Comparison of ENCODE assay signal across 14 mouse cellular contexts in the genomic region with DNA sequence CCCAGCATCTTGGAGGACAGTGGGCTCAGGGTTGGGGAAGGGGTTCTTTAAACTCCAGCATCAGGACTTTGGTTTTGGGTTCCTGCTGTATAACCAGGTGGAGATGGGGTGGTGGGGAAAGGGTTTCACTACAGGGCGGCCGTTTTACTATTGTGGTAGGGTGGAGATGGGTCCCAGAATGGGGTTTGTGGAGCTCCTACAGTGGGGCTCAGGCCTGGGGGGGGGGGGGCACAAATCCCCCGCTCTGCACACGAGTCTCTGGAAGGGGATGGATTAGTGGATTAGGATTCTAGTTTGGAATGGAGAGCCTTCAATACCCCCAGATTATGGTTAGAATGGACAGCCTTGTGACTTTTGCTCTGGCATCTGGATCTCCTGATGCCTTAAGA. TPM values are rescaled to one million over a fixed set of nuclear protein-coding genes. Genes with fewer than 3 reads are reported as not detected.
DNase-seq lines count a peak whose midpoint lies in the region; ATAC-seq lines count a peak whose summit lies in the region.
"Had no signal": no experiment of that assay in that cellular context is flagged by ENCODE, and none has a peak within 500 bp of the region (broad histone marks: within the 10 kb centered on the region; RNA-seq: fewer than 3 reads in every experiment).

No protein-coding gene starts in this region.

- peaks cover 37% of the 10 kb centered on the region for H3K27me3 ChIP-seq in heart, embryonic 16.5 days (ENCODE audit: control insufficient read depth, insufficient read depth, low read length)
- H3K27me3 ChIP-seq in heart, embryonic 10.5 days (ENCODE audit: insufficient read depth, poor library complexity, severe bottlenecking), result peaks cover 74% of the 10 kb centered on the region
- peaks cover 15% of the 10 kb centered on the region for H3K27me3 ChIP-seq in embryonic facial prominence, embryonic 11.5 days (ENCODE audit: control insufficient read depth, insufficient read depth, low read length)
- H3K27me3 ChIP-seq in hindbrain, embryonic 12.5 days, result peaks cover 34% of the 10 kb centered on the region
- no peaks in the 10 kb centered on the region for H3K27me3 ChIP-seq in midbrain, embryonic 15.5 days (replicated peaks)

- no peak overlapping the region for H3K27ac ChIP-seq in heart, embryonic 16.5 days (ENCODE audit: low read length)
- no peak overlapping the region for H3K27ac ChIP-seq in heart, embryonic 10.5 days
- no peak overlapping the region for H3K27ac ChIP-seq in embryonic facial prominence, embryonic 11.5 days (replicated peaks; ENCODE audit: low read depth, low read length)
- H3K27ac ChIP-seq in hindbrain, embryonic 12.5 days, result 0 out of 2 replicates have a peak overlapping the region, but pooled peaks have one; percentile 60
- peak overlapping the region; percentile 84 for H3K27ac ChIP-seq in midbrain, embryonic 15.5 days

- DNase-seq in heart, embryonic 10.5 days (ENCODE audit: low spot score), result no peak
- DNase-seq in embryonic facial prominence, embryonic 11.5 days (ENCODE audit: low spot score), result no peak
- DNase-seq in thymus, postnatal 10 days (ENCODE audit: low spot score in 2 of 2), result no peak
- DNase-seq in left cerebral cortex, postnatal 14 days (ENCODE audit: low spot score in 2 of 2), result no peak
- no peak for DNase-seq in kidney, postnatal 14 days

- no peaks in the 10 kb centered on the region for H3K36me3 ChIP-seq in heart, embryonic 16.5 days (ENCODE audit: control insufficient read depth, insufficient read depth)
- H3K36me3 ChIP-seq in heart, embryonic 10.5 days, result peaks cover 7% of the 10 kb centered on the region; the same call in 1 of the 2 replicates
- H3K36me3 ChIP-seq in embryonic facial prominence, embryonic 11.5 days (replicated peaks; ENCODE audit: control insufficient read depth, insufficient read depth, low read depth, low read length), result no peaks in the 10 kb centered on the region
- no peaks in the 10 kb centered on the region for H3K36me3 ChIP-seq in hindbrain, embryonic 12.5 days
- no peaks in the 10 kb centered on the region for H3K36me3 ChIP-seq in midbrain, embryonic 15.5 days (replicated peaks)

- no peak for ATAC-seq in heart, embryonic 16.5 days (replicated peaks; ENCODE audit: extremely low read depth, insufficient read depth, low FRiP score)
- ATAC-seq in embryonic facial prominence, embryonic 11.5 days (replicated peaks; ENCODE audit: insufficient number of reproducible peaks, low FRiP score, low TSS enrichment, low read depth), result no peak
- peak; percentile 8; the same call in 1 of the 2 replicates for ATAC-seq in hindbrain, embryonic 12.5 days (ENCODE audit: low FRiP score)
- ATAC-seq in midbrain, embryonic 15.5 days (replicated peaks), result peak; percentile 49

- 23% methylated on average over 4 of the region's 4 CpGs for WGBS in heart, embryonic 16.5 days
- WGBS in heart, embryonic 10.5 days, result 21% methylated on average over 4 of the region's 4 CpGs
- WGBS in embryonic facial prominence, embryonic 11.5 days, result 10% methylated on average over 4 of the region's 4 CpGs
- WGBS in hindbrain, embryonic 12.5 days, result 25% methylated on average over 4 of the region's 4 CpGs
- WGBS in midbrain, embryonic 15.5 days, result 13% methylated on average over 4 of the region's 4 CpGs

- no peaks in the 10 kb centered on the region for H3K9me3 ChIP-seq in heart, embryonic 16.5 days (replicated peaks; ENCODE audit: control insufficient read depth, low read length)
- no peaks in the 10 kb centered on the region for H3K9me3 ChIP-seq in heart, embryonic 10.5 days
- H3K9me3 ChIP-seq in embryonic facial prominence, embryonic 11.5 days (replicated peaks; ENCODE audit: control insufficient read depth, low read length), result no peaks in the 10 kb centered on the region
- H3K9me3 ChIP-seq in hindbrain, embryonic 12.5 days (replicated peaks), result no peaks in the 10 kb centered on the region
- no peaks in the 10 kb centered on the region for H3K9me3 ChIP-seq in midbrain, embryonic 15.5 days

- intact Hi-C loops in left cerebral cortex, postnatal 14 days (cut with DNase I), result loop anchor here (5.0 kb wide), 1 partner anchor 673 kb away; no protein-coding TSS in a partner anchor

- H3K9ac ChIP-seq in heart, embryonic 16.5 days (ENCODE audit: low read length), result peak overlapping the region; percentile 58; the same call in 1 of the 2 replicates
- H3K9ac ChIP-seq in embryonic facial prominence, embryonic 11.5 days (replicated peaks; ENCODE audit: low read length), result no peak overlapping the region
- peak overlapping the region; percentile 71 for H3K9ac ChIP-seq in hindbrain, embryonic 12.5 days
- H3K9ac ChIP-seq in midbrain, embryonic 15.5 days, result peak overlapping the region; percentile 63

- peak overlapping the region; percentile 48 for H3K4me2 ChIP-seq in heart, embryonic 16.5 days (ENCODE audit: low read depth, low read length)
- H3K4me2 ChIP-seq in embryonic facial prominence, embryonic 11.5 days (ENCODE audit: low read depth, low read length), result peak overlapping the region; percentile 50
- H3K4me2 ChIP-seq in hindbrain, embryonic 12.5 days (replicated peaks), result peak overlapping the region; percentile 63
- H3K4me2 ChIP-seq in midbrain, embryonic 15.5 days, result peak overlapping the region; percentile 93

- no peak overlapping the region; the same call in 1 of the 2 replicates for H3K4me3 ChIP-seq in heart, embryonic 16.5 days (ENCODE audit: low read length)
- H3K4me3 ChIP-seq in heart, embryonic 10.5 days, result no peak overlapping the region
- peak overlapping the region; percentile 24; the same call in 1 of the 2 replicates for H3K4me3 ChIP-seq in embryonic facial prominence, embryonic 11.5 days (ENCODE audit: low read depth, low read length)
- peak overlapping the region; percentile 39 for H3K4me3 ChIP-seq in hindbrain, embryonic 12.5 days
- peak overlapping the region; percentile 47 for H3K4me3 ChIP-seq in midbrain, embryonic 15.5 days

- H3K4me1 ChIP-seq in heart, embryonic 16.5 days (ENCODE audit: control insufficient read depth, insufficient read depth, low read length), result peaks cover 9% of the 10 kb centered on the region
- H3K4me1 ChIP-seq in heart, embryonic 10.5 days, result peaks cover 17% of the 10 kb centered on the region
- peaks cover 2% of the 10 kb centered on the region for H3K4me1 ChIP-seq in embryonic facial prominence, embryonic 11.5 days (ENCODE audit: control insufficient read depth, insufficient read depth, low read length)
- H3K4me1 ChIP-seq in hindbrain, embryonic 12.5 days, result peaks cover 22% of the 10 kb centered on the region
- H3K4me1 ChIP-seq in midbrain, embryonic 15.5 days, result peaks cover 15% of the 10 kb centered on the region

RNA-seq across cellular contexts. Expression of a gene that starts 0.9 kb away (rescaled TPM):
- polyA plus RNA-seq in heart, embryonic 16.5 days (2015; fragmentation: Nextera tagmentation; extraction: Ambion mirVana), result 0.09 and 0.12 TPM in 2 replicates
- polyA plus RNA-seq in heart, embryonic 10.5 days (2016; fragmentation: Nextera tagmentation; extraction: Ambion mirVana), result 0.10 TPM in 1 of 2 replicates, not detected in the other
- polyA plus RNA-seq in embryonic facial prominence, embryonic 11.5 days (2014; fragmentation: Nextera tagmentation; extraction: Ambion mirVana), result 0.34 and 0.84 TPM in 2 replicates
- polyA plus RNA-seq in hindbrain, embryonic 12.5 days (2016; fragmentation: Nextera tagmentation; extraction: Ambion mirVana), result 3.3 and 4.6 TPM in 2 replicates
- 23.7 and 25.5 TPM in 2 replicates for polyA plus RNA-seq in midbrain, embryonic 15.5 days (2015; fragmentation: Nextera tagmentation; extraction: Ambion mirVana)
- total RNA-seq in left cerebral cortex, postnatal 14 days (2021), result 100 to 1,000 TPM; 213 to 214 TPM
- total RNA-seq: CH12.LX; granulocyte monocyte progenitor cell, adult 5-6 weeks; monocyte, adult 5-6 weeks had no signal
- polyA plus RNA-seq: liver, embryonic 11.5 days had no signal

RNA-seq across cellular contexts. Expression of a gene that starts 10.7 kb away (rescaled TPM):
- not detected in 2 replicates for polyA plus RNA-seq in heart, embryonic 16.5 days (2015; fragmentation: Nextera tagmentation; extraction: Ambion mirVana)
- not detected in 2 replicates for polyA plus RNA-seq in heart, embryonic 10.5 days (2016; fragmentation: Nextera tagmentation; extraction: Ambion mirVana)
- polyA plus RNA-seq in embryonic facial prominence, embryonic 11.5 days (2014; fragmentation: Nextera tagmentation; extraction: Ambion mirVana), result not detected in 2 replicates
- not detected in 2 replicates for polyA plus RNA-seq in hindbrain, embryonic 12.5 days (2016; fragmentation: Nextera tagmentation; extraction: Ambion mirVana)
- not detected in 2 replicates for polyA plus RNA-seq in midbrain, embryonic 15.5 days (2015; fragmentation: Nextera tagmentation; extraction: Ambion mirVana)
- total RNA-seq in left cerebral cortex, postnatal 14 days (2021), result not detected
- total RNA-seq: adrenal gland, adult 2 months; CH12.LX; granulocyte monocyte progenitor cell, adult 5-6 weeks; monocyte, adult 5-6 weeks had no signal
- polyA plus RNA-seq: adrenal gland, adult 2 months; liver, embryonic 11.5 days; spleen, adult 2 months had no signal

RNA-seq across cellular contexts. Expression of a gene that starts 16.5 kb away (rescaled TPM):
- polyA plus RNA-seq in heart, embryonic 16.5 days (2015; fragmentation: Nextera tagmentation; extraction: Ambion mirVana), result 34.1 and 36.8 TPM in 2 replicates
- polyA plus RNA-seq in heart, embryonic 10.5 days (2016; fragmentation: Nextera tagmentation; extraction: Ambion mirVana), result 29.3 and 35.7 TPM in 2 replicates
- 22.5 and 23.1 TPM in 2 replicates for polyA plus RNA-seq in embryonic facial prominence, embryonic 11.5 days (2014; fragmentation: Nextera tagmentation; extraction: Ambion mirVana)
- 24.5 and 25.7 TPM in 2 replicates for polyA plus RNA-seq in hindbrain, embryonic 12.5 days (2016; fragmentation: Nextera tagmentation; extraction: Ambion mirVana)
- 32.4 and 34.8 TPM in 2 replicates for polyA plus RNA-seq in midbrain, embryonic 15.5 days (2015; fragmentation: Nextera tagmentation; extraction: Ambion mirVana)
- 10 to 100 TPM; 19.5 to 21.8 TPM for total RNA-seq in left cerebral cortex, postnatal 14 days (2021)

RNA-seq across cellular contexts. Expression of a gene that starts 19.2 kb away (rescaled TPM):
- not detected in 2 replicates for polyA plus RNA-seq in heart, embryonic 16.5 days (2015; fragmentation: Nextera tagmentation; extraction: Ambion mirVana)
- polyA plus RNA-seq in heart, embryonic 10.5 days (2016; fragmentation: Nextera tagmentation; extraction: Ambion mirVana), result not detected in 2 replicates
- not detected in 2 replicates for polyA plus RNA-seq in embryonic facial prominence, embryonic 11.5 days (2014; fragmentation: Nextera tagmentation; extraction: Ambion mirVana)
- not detected in 2 replicates for polyA plus RNA-seq in hindbrain, embryonic 12.5 days (2016; fragmentation: Nextera tagmentation; extraction: Ambion mirVana)
- polyA plus RNA-seq in midbrain, embryonic 15.5 days (2015; fragmentation: Nextera tagmentation; extraction: Ambion mirVana), result not detected in 2 replicates
- total RNA-seq in left cerebral cortex, postnatal 14 days (2021), result under 1 TPM in 1 of 2 experiments, not detected in 1; 0.11 TPM
- total RNA-seq: adrenal gland, adult 2 months; CH12.LX; granulocyte monocyte progenitor cell, adult 5-6 weeks; monocyte, adult 5-6 weeks had no signal
- polyA plus RNA-seq: adrenal gland, adult 2 months; liver, embryonic 11.5 days had no signal

RNA-seq across cellular contexts. Expression of a gene that starts 37.5 kb away (rescaled TPM):
- polyA plus RNA-seq in heart, embryonic 16.5 days (2015; fragmentation: Nextera tagmentation; extraction: Ambion mirVana), result 244 and 266 TPM in 2 replicates
- 171 and 175 TPM in 2 replicates for polyA plus RNA-seq in heart, embryonic 10.5 days (2016; fragmentation: Nextera tagmentation; extraction: Ambion mirVana)
- 211 and 221 TPM in 2 replicates for polyA plus RNA-seq in embryonic facial prominence, embryonic 11.5 days (2014; fragmentation: Nextera tagmentation; extraction: Ambion mirVana)
- 134 and 148 TPM in 2 replicates for polyA plus RNA-seq in hindbrain, embryonic 12.5 days (2016; fragmentation: Nextera tagmentation; extraction: Ambion mirVana)
- 107 and 108 TPM in 2 replicates for polyA plus RNA-seq in midbrain, embryonic 15.5 days (2015; fragmentation: Nextera tagmentation; extraction: Ambion mirVana)
- 10 to 100 TPM; 49.1 to 55.7 TPM for total RNA-seq in left cerebral cortex, postnatal 14 days (2021)

Comparison
In these comparisons a context has a peak if more than half of its experiments do, and no peak if none do; other contexts are left out.
1. ATAC-seq: peak in hindbrain, embryonic 12.5 days (single experiment) and midbrain, embryonic 15.5 days (single experiment); none in heart, embryonic 16.5 days (single experiment) and embryonic facial prominence, embryonic 11.5 days (single experiment).
2. H3K27ac ChIP-seq: peak in hindbrain, embryonic 12.5 days (single experiment) and midbrain, embryonic 15.5 days (single experiment); none in heart, embryonic 16.5 days (single experiment), heart, embryonic 10.5 days (single experiment) and embryonic facial prominence, embryonic 11.5 days (single experiment).
3. H3K4me3 ChIP-seq: peak in embryonic facial prominence, embryonic 11.5 days (single experiment), hindbrain, embryonic 12.5 days (single experiment) and midbrain, embryonic 15.5 days (single experiment); none in heart, embryonic 16.5 days (single experiment) and heart, embryonic 10.5 days (single experiment).
4. Peak in every context shown above with its lines, with median percentiles within 50 percentile points of each other: H3K4me2 ChIP-seq.